Mouse (Mus musculus): ENCODE measurements at regions not wholly inside any gene's neighbourhood (a gene's known extent, or its start where the extent isn't known, plus 50 kb on each side); places are given as distances from the start of the nearest gene placed in this dataset.
A peak's percentile ranks its signal among the peaks of the same experiment; 100 is the strongest.

GRCm38 (mm10) chr14:76188105-76188645 is 77.5 kb downstream of the Nufip1 start:
- Histone ChIP-seq H3K4me1 (ENCODE audit: control insufficient read depth, insufficient read depth, low read length) (no peaks in the 10 kb centered on the region), H3K4me2 (ENCODE audit: low read depth, low read length) (no peak overlapping the region), H3K4me3 (replicated peaks; ENCODE audit: low read length) (no peak overlapping the region), H3K9me3 (replicated peaks; ENCODE audit: control insufficient read depth, low read length) (no peaks in the 10 kb centered on the region), H3K27me3 (ENCODE audit: control insufficient read depth, insufficient read depth, low read length) (no peaks in the 10 kb centered on the region), H3K36me3 (ENCODE audit: control insufficient read depth, insufficient read depth, low read length) (no peaks in the 10 kb centered on the region), H3K9ac (ENCODE audit: low read length) (no peak overlapping the region), H3K27ac (ENCODE audit: low read length) (no peak overlapping the region)
- WGBS = 80% methylated on average over 6 of the region's 6 CpGs
- no peak for ATAC-seq (ENCODE audit: insufficient read depth, low FRiP score)

GRCm38 (mm10) chr14:76195324-76195723 is 84.6 kb downstream of the Nufip1 start:
- 76% methylated on average over 10 of the region's 10 CpGs for WGBS
- ATAC-seq (ENCODE audit: insufficient read depth, low FRiP score) = no peak
- no peak overlapping the region for H3K9ac ChIP-seq (ENCODE audit: low read length)

GRCm38 (mm10) chr14:76197357-76197756 is 86.7 kb downstream of the Nufip1 start:
- no peaks in the 10 kb centered on the region for H3K4me1 ChIP-seq (ENCODE audit: control insufficient read depth, insufficient read depth, low read length)
- no peak overlapping the region for H3K4me2 ChIP-seq (ENCODE audit: low read depth, low read length)
- no peak for ATAC-seq (ENCODE audit: insufficient read depth, low FRiP score)
- no peak overlapping the region for H3K4me3 ChIP-seq (replicated peaks; ENCODE audit: low read length)
- 59% methylated on average over 2 of the region's 2 CpGs for WGBS
- no peaks in the 10 kb centered on the region for H3K36me3 ChIP-seq (ENCODE audit: control insufficient read depth, insufficient read depth, low read length)
- no peaks in the 10 kb centered on the region for H3K27me3 ChIP-seq (ENCODE audit: control insufficient read depth, insufficient read depth, low read length)
- H3K9ac ChIP-seq (ENCODE audit: low read length) = no peak overlapping the region
- no peaks in the 10 kb centered on the region for H3K9me3 ChIP-seq (replicated peaks; ENCODE audit: control insufficient read depth, low read length)
- H3K27ac ChIP-seq (ENCODE audit: low read length) = no peak overlapping the region

More at GRCm38 (mm10) chr14:76195324-76195723, 84.6 kb downstream of the Nufip1 start:
- Histone ChIP-seq H3K4me2 (ENCODE audit: low read depth, low read length) (no peak overlapping the region), H3K9me3 (replicated peaks; ENCODE audit: control insufficient read depth, low read length) (no peaks in the 10 kb centered on the region), H3K27me3 (ENCODE audit: control insufficient read depth, insufficient read depth, low read length) (no peaks in the 10 kb centered on the region), H3K4me1 (ENCODE audit: control insufficient read depth, insufficient read depth, low read length) (no peaks in the 10 kb centered on the region), H3K4me3 (replicated peaks; ENCODE audit: low read length) (no peak overlapping the region), H3K27ac (ENCODE audit: low read length) (no peak overlapping the region), H3K36me3 (ENCODE audit: control insufficient read depth, insufficient read depth, low read length) (no peaks in the 10 kb centered on the region)

GRCm38 (mm10) chr14:76198406-76198805 is 87.7 kb downstream of the Nufip1 start:
- 51% methylated on average over 5 of the region's 5 CpGs for WGBS
- ATAC-seq (ENCODE audit: insufficient read depth, low FRiP score) = no peak
- Histone ChIP-seq H3K27me3 (ENCODE audit: control insufficient read depth, insufficient read depth, low read length) (no peaks in the 10 kb centered on the region), H3K4me2 (ENCODE audit: low read depth, low read length) (no peak overlapping the region), H3K4me1 (ENCODE audit: control insufficient read depth, insufficient read depth, low read length) (no peaks in the 10 kb centered on the region), H3K36me3 (ENCODE audit: control insufficient read depth, insufficient read depth, low read length) (no peaks in the 10 kb centered on the region), H3K27ac (ENCODE audit: low read length) (no peak overlapping the region), H3K9me3 (replicated peaks; ENCODE audit: control insufficient read depth, low read length) (no peaks in the 10 kb centered on the region), H3K9ac (ENCODE audit: low read length) (no peak overlapping the region), H3K4me3 (replicated peaks; ENCODE audit: low read length) (no peak overlapping the region)

DNA sequence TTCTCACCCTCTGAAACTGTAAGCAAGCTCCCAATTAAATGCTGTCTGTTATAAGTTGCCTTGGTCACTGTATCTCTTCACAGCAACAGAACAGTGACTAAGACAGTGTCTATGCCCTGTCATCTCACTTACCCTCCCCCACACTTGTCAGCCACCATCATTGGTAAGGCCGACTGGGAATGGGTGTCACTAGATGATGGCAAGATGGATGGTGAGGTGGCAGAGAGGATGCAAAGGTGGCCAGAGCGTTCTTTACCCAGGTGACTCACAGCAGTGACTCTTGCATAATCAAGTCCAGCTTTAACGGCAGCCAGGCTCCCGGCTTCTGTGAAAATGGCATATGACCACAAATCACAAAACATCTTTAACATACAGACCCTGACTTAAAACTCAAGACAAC is 91.9 kb downstream of the Nufip1 start:
- H3K4me3 ChIP-seq (replicated peaks; ENCODE audit: low read length) = no peak overlapping the region
- 84% methylated on average over 4 of the region's 4 CpGs for WGBS
- H3K4me2 ChIP-seq (ENCODE audit: low read depth, low read length) = no peak overlapping the region
- H3K9me3 ChIP-seq (replicated peaks; ENCODE audit: control insufficient read depth, low read length) = no peaks in the 10 kb centered on the region
- no peaks in the 10 kb centered on the region for H3K4me1 ChIP-seq (ENCODE audit: control insufficient read depth, insufficient read depth, low read length)
- H3K36me3 ChIP-seq (ENCODE audit: control insufficient read depth, insufficient read depth, low read length) = no peaks in the 10 kb centered on the region
- H3K27me3 ChIP-seq (ENCODE audit: control insufficient read depth, insufficient read depth, low read length) = no peaks in the 10 kb centered on the region
- no peak overlapping the region for H3K9ac ChIP-seq (ENCODE audit: low read length)
- H3K27ac ChIP-seq (ENCODE audit: low read length) = no peak overlapping the region
- no peak for ATAC-seq (ENCODE audit: insufficient read depth, low FRiP score)

GRCm38 (mm10) chr14:76203135-76203534 is 92.4 kb downstream of the Nufip1 start:
- Histone ChIP-seq H3K4me2 (ENCODE audit: low read depth, low read length) (no peak overlapping the region), H3K4me3 (replicated peaks; ENCODE audit: low read length) (no peak overlapping the region), H3K9ac (ENCODE audit: low read length) (no peak overlapping the region), H3K27ac (ENCODE audit: low read length) (no peak overlapping the region), H3K36me3 (ENCODE audit: control insufficient read depth, insufficient read depth, low read length) (no peaks in the 10 kb centered on the region), H3K4me1 (ENCODE audit: control insufficient read depth, insufficient read depth, low read length) (no peaks in the 10 kb centered on the region), H3K9me3 (replicated peaks; ENCODE audit: control insufficient read depth, low read length) (no peaks in the 10 kb centered on the region), H3K27me3 (ENCODE audit: control insufficient read depth, insufficient read depth, low read length) (no peaks in the 10 kb centered on the region)
- WGBS = 50% methylated on average over 1 of the region's 1 CpGs
- no peak for ATAC-seq (ENCODE audit: insufficient read depth, low FRiP score)

DNA sequence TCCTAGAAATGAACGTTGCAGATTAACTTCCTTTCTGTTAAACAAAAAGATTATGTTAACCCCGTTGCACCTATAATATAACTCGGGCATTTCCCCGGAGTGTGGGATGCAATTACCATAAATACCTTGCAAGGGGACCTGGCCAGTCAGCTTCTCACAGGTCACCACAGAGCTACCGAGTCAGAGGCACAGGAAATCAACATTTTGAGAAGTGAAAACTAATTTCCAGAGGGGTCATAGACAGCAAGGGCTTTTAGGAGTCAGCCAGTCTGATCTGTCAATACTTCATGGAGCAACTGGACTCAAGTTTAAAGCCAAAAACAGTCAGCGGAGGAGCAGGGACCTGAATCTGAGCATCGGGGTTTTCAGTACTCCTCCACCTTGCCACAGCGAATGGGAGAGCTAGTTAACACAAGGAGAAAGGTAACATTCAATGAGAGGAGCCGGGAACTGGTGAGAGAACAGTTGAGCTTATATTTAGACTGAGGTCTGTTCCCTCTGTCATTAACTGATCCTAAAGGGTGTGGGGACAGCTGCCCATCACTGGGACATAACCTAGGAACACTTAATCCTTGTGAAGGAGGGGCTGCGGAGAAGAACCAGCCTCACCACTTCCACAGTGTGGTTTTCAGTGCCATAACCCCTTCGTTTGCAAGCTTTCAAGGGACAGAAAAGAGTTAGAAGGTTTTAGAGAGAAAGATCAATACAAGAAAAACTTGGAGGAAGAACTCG is 105.9 kb downstream of the Nufip1 start:
- Histone ChIP-seq H3K4me2 (ENCODE audit: low read depth, low read length) (0 out of 2 replicates have a peak overlapping the region, but pooled peaks have one; percentile 27), H3K36me3 (ENCODE audit: control insufficient read depth, insufficient read depth, low read length) (no peaks in the 10 kb centered on the region), H3K4me3 (replicated peaks; ENCODE audit: low read length) (no peak overlapping the region), H3K9ac (ENCODE audit: low read length) (no peak overlapping the region; the same call in 1 of the 2 replicates), H3K9me3 (replicated peaks; ENCODE audit: control insufficient read depth, low read length) (peaks cover 13% of the 10 kb centered on the region; the same call in 1 of the 2 replicates), H3K27ac (ENCODE audit: low read length) (peak overlapping the region; percentile 88), H3K4me1 (ENCODE audit: control insufficient read depth, insufficient read depth, low read length) (0 out of 2 replicates have a peak, but pooled peaks cover 9% of the 10 kb centered on the region), H3K27me3 (ENCODE audit: control insufficient read depth, insufficient read depth, low read length) (no peaks in the 10 kb centered on the region)
- 62% methylated on average over 12 of the region's 12 CpGs for WGBS
- ATAC-seq (ENCODE audit: insufficient read depth, low FRiP score) = no peak

- peak overlapping the region; percentile 27; the same call in 1 of the 2 replicates for H3K4me2 ChIP-seq (ENCODE audit: low read depth, low read length)
- no peaks in the 10 kb centered on the region for H3K27me3 ChIP-seq (ENCODE audit: control insufficient read depth, insufficient read depth, low read length)
- peak overlapping the region; percentile 88 for H3K27ac ChIP-seq (ENCODE audit: low read length)
- WGBS = 63% methylated on average over 9 of the region's 9 CpGs
- no peak overlapping the region for H3K9ac ChIP-seq (ENCODE audit: low read length)
- peaks cover 13% of the 10 kb centered on the region; the same call in 1 of the 2 replicates for H3K9me3 ChIP-seq (replicated peaks; ENCODE audit: control insufficient read depth, low read length)
- H3K4me3 ChIP-seq (replicated peaks; ENCODE audit: low read length) = no peak overlapping the region
- H3K4me1 ChIP-seq (ENCODE audit: control insufficient read depth, insufficient read depth, low read length) = 0 out of 2 replicates have a peak, but pooled peaks cover 9% of the 10 kb centered on the region
- no peak for ATAC-seq (ENCODE audit: insufficient read depth, low FRiP score)
- no peaks in the 10 kb centered on the region for H3K36me3 ChIP-seq (ENCODE audit: control insufficient read depth, insufficient read depth, low read length)
Observed at GRCm38 (mm10) chr14:76217178-76217500, 106.4 kb downstream of the Nufip1 start.

GRCm38 (mm10) chr14:76217571-76218256 is 107.0 kb downstream of the Nufip1 start:
- H3K9ac ChIP-seq (ENCODE audit: low read length) = no peak overlapping the region
- no peaks in the 10 kb centered on the region for H3K27me3 ChIP-seq (ENCODE audit: control insufficient read depth, insufficient read depth, low read length)
- H3K4me2 ChIP-seq (ENCODE audit: low read depth, low read length) = peak overlapping the region; percentile 27; the same call in 1 of the 2 replicates
- H3K4me1 ChIP-seq (ENCODE audit: control insufficient read depth, insufficient read depth, low read length) = peaks cover 12% of the 10 kb centered on the region; the same call in 1 of the 2 replicates
- ATAC-seq (ENCODE audit: insufficient read depth, low FRiP score) = peak; percentile 92
- no peak overlapping the region for H3K4me3 ChIP-seq (replicated peaks; ENCODE audit: low read length)
- no peaks in the 10 kb centered on the region for H3K36me3 ChIP-seq (ENCODE audit: control insufficient read depth, insufficient read depth, low read length)
- H3K9me3 ChIP-seq (replicated peaks; ENCODE audit: control insufficient read depth, low read length) = peaks cover 13% of the 10 kb centered on the region; the same call in 1 of the 2 replicates
- H3K27ac ChIP-seq (ENCODE audit: low read length) = peak overlapping the region; percentile 88
- 70% methylated on average over 8 of the region's 8 CpGs for WGBS

Measured in stomach, embryonic 16.5 days (tissue).